Mouse (Mus musculus) liver, embryonic 16.5 days (tissue): ENCODE data around the gene Stard3. TPM values are rescaled to one million over a fixed set of nuclear protein-coding genes. Genes with fewer than 3 reads are reported as not detected.

Source experiments
- ATAC-seq: fragments of 200-750 bp; cut with Nextera tagmentation; 2 replicates; pipeline ENCODE4 v1.8.0; 2017; ENCODE audit warnings: low read depth, mild to moderate bottlenecking, moderate number of reproducible peaks, moderate library complexity
- H3K27ac ChIP-seq: fragments of 300-500 bp; sonication (generic); 2 replicates; pipeline ENCODE4 v1.5.1; 2014; ENCODE audit warnings: mild to moderate bottlenecking, low read length
- H3K27me3 ChIP-seq: fragments of 300-500 bp; sonication (generic); 2 replicates; pipeline ENCODE4 v1.6.1; 2014; ENCODE audit warnings: low read depth, low read length, mixed read lengths; ENCODE audit not compliant: control insufficient read depth, insufficient read depth
- H3K36me3 ChIP-seq: fragments of 300-500 bp; sonication (generic); 2 replicates; pipeline ENCODE4 v1.6.1; 2014; ENCODE audit warnings: mild to moderate bottlenecking; ENCODE audit not compliant: control insufficient read depth, insufficient read depth
- H3K4me1 ChIP-seq: fragments of 300-500 bp; sonication (generic); 2 replicates; pipeline ENCODE4 v1.6.1; 2014; ENCODE audit warnings: low read depth, low read length, mixed read lengths; ENCODE audit not compliant: control insufficient read depth
- H3K4me2 ChIP-seq: fragments of 300-500 bp; sonication (generic); 2 replicates; pipeline ENCODE4 v1.6.1; 2014; ENCODE audit warnings: low read depth, low read length, mixed read lengths
- H3K4me3 ChIP-seq: fragments of 300-500 bp; sonication (generic); 2 replicates; pipeline ENCODE4 v1.5.1; 2014; ENCODE audit warnings: low read depth, mild to moderate bottlenecking, low read length
- H3K9ac ChIP-seq: fragments of 300-500 bp; sonication (generic); 2 replicates; pipeline ENCODE4 v1.6.1; 2014; ENCODE audit warnings: low read depth, low read length
- H3K9me3 ChIP-seq: fragments of 300-500 bp; sonication (generic); replicated peaks from 2 replicates; pipeline ENCODE4 v1.6.1; 2016; ENCODE audit warnings: low read length; ENCODE audit not compliant: control insufficient read depth
- WGBS: fragments of 180-500 bp; shearing (Covaris S2); extraction: QIAGEN DNeasy Blood & Tissue Kit; methylation state at CpG from one replicate; pipeline ENCODE4 v1.1.7; 2014; ENCODE audit not compliant: insufficient replicate concordance; 5-methylcytosine and 5-hydroxymethylcytosine counted together
- polyA plus RNA-seq: library from polyadenylated mRNA; unstranded; fragments of >200 nt; fragmentation: Nextera tagmentation; extraction: Ambion mirVana; gene quantifications from 2 replicates; pipeline ENCODE4 v1.2.1, GENCODE M21; 2015

Gene Stard3
- polyA plus RNA-seq, 1 experiment from 2014 or later = 17.3 TPM

- no peak for ATAC-seq
- H3K36me3 ChIP-seq = no peaks in the 10 kb centered on the region
- H3K4me1 ChIP-seq = peaks cover 13% of the 10 kb centered on the region
- H3K4me2 ChIP-seq = no peak overlapping the region
- H3K27me3 ChIP-seq = peaks cover 50% of the 10 kb centered on the region
- H3K27ac ChIP-seq = no peak overlapping the region
- H3K9ac ChIP-seq = no peak overlapping the region
- H3K4me3 ChIP-seq = no peak overlapping the region
- 61% methylated on average over 18 of the region's 18 CpGs for WGBS
- H3K9me3 ChIP-seq = no peaks in the 10 kb centered on the region
These were observed 5.7 kb upstream of the Stard3 start for GRCm38 (mm10) chr11:98352272-98352990.

DNA sequence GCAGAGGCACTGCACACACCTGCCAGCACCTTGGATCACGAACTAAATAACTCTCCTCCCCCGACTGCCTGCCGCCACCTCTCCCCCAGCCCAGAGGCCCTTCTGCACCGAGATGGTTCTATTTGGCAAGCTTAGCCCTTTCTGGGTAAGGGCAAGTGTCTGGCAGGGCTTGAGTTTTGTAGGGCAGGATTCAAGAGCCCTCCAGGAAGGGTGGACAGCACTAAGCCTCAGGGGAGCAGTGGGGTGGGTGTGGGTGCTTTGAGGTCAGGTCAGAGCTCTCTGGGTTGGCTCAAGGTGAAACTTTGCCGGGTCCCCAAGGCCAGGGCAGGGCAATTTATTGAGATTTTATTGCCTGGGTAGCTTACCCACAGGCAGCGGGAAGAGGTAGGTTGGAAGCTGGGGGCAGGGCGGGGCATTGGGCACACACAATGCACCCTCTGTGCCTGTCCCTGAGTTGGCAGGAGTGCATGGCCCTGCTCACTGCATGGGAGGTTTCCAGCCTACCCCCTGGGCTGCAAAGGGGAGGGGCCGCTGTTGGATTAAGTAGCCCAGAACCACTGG lies 4.4 kb upstream of the Stard3 start:
- Histone ChIP-seq H3K27ac (no peak overlapping the region), H3K4me1 (peaks cover 18% of the 10 kb centered on the region), H3K9ac (no peak overlapping the region), H3K4me3 (no peak overlapping the region), H3K4me2 (no peak overlapping the region), H3K36me3 (no peaks in the 10 kb centered on the region), H3K27me3 (peaks cover 37% of the 10 kb centered on the region), H3K9me3 (no peaks in the 10 kb centered on the region)
- no peak for ATAC-seq
- 43% methylated on average over 8 of the region's 8 CpGs for WGBS

DNA sequence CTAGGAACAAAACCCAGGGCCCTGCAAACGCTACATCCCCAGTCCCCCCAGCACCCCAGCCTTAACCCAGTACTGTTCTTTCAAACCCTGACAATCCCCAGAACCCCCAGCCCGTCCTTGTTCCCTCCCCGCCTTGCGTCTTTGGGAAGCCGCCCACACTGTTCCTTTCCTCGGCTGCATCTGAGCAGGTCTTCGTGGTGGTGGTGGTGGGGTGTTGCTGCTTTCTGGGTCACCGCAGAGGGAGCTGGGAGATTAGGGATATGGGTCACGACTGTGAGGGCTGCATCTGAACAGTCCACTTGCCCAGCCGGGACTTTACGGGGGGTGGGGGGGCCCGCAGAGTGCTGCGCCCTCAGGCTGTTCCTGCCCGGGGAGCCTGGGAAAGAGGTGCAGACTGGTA lies 3.7 kb upstream of the Stard3 start:
- peaks cover 30% of the 10 kb centered on the region for H3K27me3 ChIP-seq
- H3K4me3 ChIP-seq = no peak overlapping the region
- peaks cover 25% of the 10 kb centered on the region for H3K4me1 ChIP-seq
- 61% methylated on average over 14 of the region's 14 CpGs for WGBS
- H3K4me2 ChIP-seq = no peak overlapping the region
- no peak for ATAC-seq
- no peaks in the 10 kb centered on the region for H3K9me3 ChIP-seq
- no peak overlapping the region for H3K9ac ChIP-seq
- no peaks in the 10 kb centered on the region for H3K36me3 ChIP-seq
- H3K27ac ChIP-seq = no peak overlapping the region

DNA sequence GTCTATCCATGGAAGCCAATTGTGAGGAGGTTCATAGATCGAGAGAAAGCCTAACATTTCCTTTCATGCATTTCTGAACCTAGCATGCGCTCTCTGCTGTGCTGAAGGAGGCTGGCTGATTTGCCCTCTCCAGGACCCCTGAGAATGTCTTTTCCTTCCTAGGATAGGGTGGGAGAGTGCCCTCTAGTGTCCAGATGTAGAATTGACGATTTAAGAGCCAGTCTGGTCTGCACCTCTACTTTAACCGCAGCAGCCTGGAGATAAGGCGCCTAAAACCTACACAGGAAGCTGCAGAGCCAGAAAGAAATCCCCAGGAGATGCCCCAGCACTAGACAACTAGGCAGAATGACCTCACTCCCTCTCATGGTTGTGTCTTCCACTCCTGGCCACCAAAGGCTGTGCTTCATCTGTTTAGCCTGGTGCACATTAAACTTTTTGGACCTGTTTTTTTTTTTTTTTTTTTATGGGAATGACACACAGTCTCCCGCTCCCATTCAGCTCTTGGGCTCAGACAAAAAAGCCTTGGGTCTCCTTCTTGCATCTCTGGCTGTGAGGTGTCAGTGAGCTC lies 2.4 kb upstream of the Stard3 start:
- Histone ChIP-seq H3K9me3 (no peaks in the 10 kb centered on the region), H3K4me2 (no peak overlapping the region), H3K9ac (no peak overlapping the region), H3K27me3 (peaks cover 17% of the 10 kb centered on the region), H3K27ac (no peak overlapping the region), H3K36me3 (no peaks in the 10 kb centered on the region), H3K4me3 (no peak overlapping the region), H3K4me1 (peaks cover 31% of the 10 kb centered on the region)
- no peak for ATAC-seq
- WGBS = 4% methylated on average over 6 of the region's 6 CpGs

DNA sequence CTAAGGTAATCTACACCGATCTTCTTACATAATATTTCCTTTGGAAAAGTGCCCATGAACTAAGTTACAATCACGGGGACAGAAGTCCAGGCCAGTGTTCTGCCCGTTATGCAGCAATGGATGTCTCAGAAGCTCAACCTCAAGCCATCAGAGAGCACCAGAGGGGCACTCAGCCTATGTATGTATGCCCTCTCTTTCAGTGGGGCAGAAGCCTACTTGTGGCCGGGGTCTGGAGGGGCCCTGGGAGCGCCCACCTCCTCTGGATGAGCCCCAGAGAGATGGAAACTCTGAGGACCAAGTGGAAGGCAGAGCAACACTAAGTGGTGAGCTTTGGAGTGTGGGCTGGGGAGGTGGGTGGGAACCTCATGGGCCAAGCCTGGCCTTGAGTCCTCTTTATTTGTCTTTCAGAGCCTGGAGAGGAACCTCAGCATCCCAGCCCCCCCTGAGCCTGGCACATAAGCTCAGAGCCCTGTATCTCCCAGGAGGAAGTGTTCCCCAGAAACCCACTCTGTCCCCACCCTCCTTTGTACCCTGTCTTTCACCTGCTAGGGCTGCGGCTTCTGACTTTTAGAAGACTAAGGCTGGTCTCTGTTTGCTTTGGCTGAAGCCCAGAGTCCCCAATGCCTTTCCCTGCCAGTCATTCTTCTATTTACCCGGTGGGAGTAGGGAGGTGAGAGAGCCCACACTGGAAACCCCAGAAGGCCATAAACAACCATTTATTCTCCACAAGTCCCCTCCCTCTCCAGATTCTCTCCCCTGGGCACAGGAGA lies 1.4 kb upstream of the Stard3 start:
- H3K4me3 ChIP-seq = no peak overlapping the region
- no peak overlapping the region; the same call in 1 of the 2 replicates for H3K9ac ChIP-seq
- no peaks in the 10 kb centered on the region for H3K36me3 ChIP-seq
- peaks cover 34% of the 10 kb centered on the region for H3K4me1 ChIP-seq
- peak overlapping the region; percentile 32 for H3K27ac ChIP-seq
- no peaks in the 10 kb centered on the region for H3K9me3 ChIP-seq
- peak overlapping the region; percentile 72; the same call in 1 of the 2 replicates for H3K4me2 ChIP-seq
- ATAC-seq = no peak
- H3K27me3 ChIP-seq = peaks cover 7% of the 10 kb centered on the region
- WGBS = 54% methylated on average over 7 of the region's 7 CpGs

GRCm38 (mm10) chr11:98357396-98358160 lies 590 bp upstream of the Stard3 start:
- Histone ChIP-seq H3K4me3 (peak overlapping the region; percentile 81), H3K9ac (peak overlapping the region; percentile 59), H3K4me1 (peaks cover 34% of the 10 kb centered on the region), H3K36me3 (no peaks in the 10 kb centered on the region), H3K27me3 (peaks cover 4% of the 10 kb centered on the region; the same call in 1 of the 2 replicates), H3K9me3 (no peaks in the 10 kb centered on the region), H3K27ac (peak overlapping the region; percentile 32), H3K4me2 (peak overlapping the region; percentile 72)
- no peak; the same call in 1 of the 2 replicates for ATAC-seq
- 16% methylated on average over 13 of the region's 13 CpGs for WGBS

GRCm38 (mm10) chr11:98360866-98361521 lies 2.8 kb downstream of the Stard3 start:
- Histone ChIP-seq H3K27ac (peak overlapping the region; percentile 36), H3K9me3 (no peaks in the 10 kb centered on the region), H3K27me3 (no peaks in the 10 kb centered on the region), H3K4me2 (no peak overlapping the region), H3K4me1 (peaks cover 37% of the 10 kb centered on the region), H3K4me3 (no peak overlapping the region), H3K9ac (no peak overlapping the region), H3K36me3 (no peaks in the 10 kb centered on the region)
- 51% methylated on average over 9 of the region's 9 CpGs for WGBS
- no peak for ATAC-seq

DNA sequence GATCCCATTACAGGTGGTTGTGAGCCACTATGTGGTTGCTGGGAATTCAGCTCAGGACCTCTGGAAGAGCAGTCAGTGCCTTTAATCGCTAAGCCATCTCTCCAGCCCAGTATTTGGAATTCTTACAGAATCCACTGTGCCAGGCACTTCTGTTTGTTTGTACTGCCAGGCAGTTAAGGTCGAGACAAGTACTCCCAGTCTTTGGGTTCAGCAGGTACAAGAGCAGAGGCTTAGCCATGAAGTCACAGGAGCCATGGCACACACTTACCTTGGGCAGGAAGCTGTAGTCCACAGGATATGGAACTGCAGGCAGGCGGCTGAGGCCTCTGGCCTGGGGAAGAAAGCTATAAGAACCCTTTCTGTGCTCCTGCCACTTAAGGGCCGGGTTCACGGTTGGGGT lies 5.6 kb downstream of the Stard3 start:
- no peaks in the 10 kb centered on the region for H3K27me3 ChIP-seq
- no peaks in the 10 kb centered on the region for H3K36me3 ChIP-seq
- no peak overlapping the region for H3K4me2 ChIP-seq
- ATAC-seq = no peak
- no peak overlapping the region for H3K9ac ChIP-seq
- 66% methylated on average over 5 of the region's 5 CpGs for WGBS
- peaks cover 22% of the 10 kb centered on the region for H3K4me1 ChIP-seq
- no peak overlapping the region for H3K27ac ChIP-seq
- no peak overlapping the region for H3K4me3 ChIP-seq
- H3K9me3 ChIP-seq = no peaks in the 10 kb centered on the region
